Mouse (Mus musculus) embryonic facial prominence, embryonic 12.5 days (tissue): Measurements from ENCODE around the gene Dguok. TPM values are rescaled to one million over a fixed set of nuclear protein-coding genes. Genes with fewer than 3 reads are reported as not detected.

Source experiments
- ATAC-seq: fragments of 200-750 bp; cut with Nextera tagmentation; 2 replicates; pipeline ENCODE4 v1.8.0; 2017; ENCODE audit not compliant: insufficient number of reproducible peaks, insufficient read depth, low FRiP score, low TSS enrichment
- H3K27ac ChIP-seq: fragments of 300-500 bp; sonication (generic); 2 replicates; pipeline ENCODE4 v1.5.1; 2016; ENCODE audit warnings: mild to moderate bottlenecking
- H3K27me3 ChIP-seq: fragments of 300-500 bp; sonication (generic); 2 replicates; pipeline ENCODE4 v1.6.1; 2016; ENCODE audit warnings: mild to moderate bottlenecking, moderate library complexity
- H3K36me3 ChIP-seq: fragments of 300-500 bp; sonication (generic); 2 replicates; pipeline ENCODE4 v1.6.1; 2016; ENCODE audit warnings: mild to moderate bottlenecking
- H3K4me1 ChIP-seq: fragments of 300-500 bp; sonication (generic); 2 replicates; pipeline ENCODE4 v1.6.1; 2016
- H3K4me2 ChIP-seq: fragments of 300-500 bp; sonication (generic); replicated peaks from 2 replicates; pipeline ENCODE4 v1.6.1; 2016; ENCODE audit warnings: mild to moderate bottlenecking, moderate library complexity
- H3K4me3 ChIP-seq: fragments of 300-500 bp; sonication (generic); 2 replicates; pipeline ENCODE4 v1.5.1; 2016; ENCODE audit warnings: mild to moderate bottlenecking
- H3K9ac ChIP-seq: fragments of 300-500 bp; sonication (generic); 2 replicates; pipeline ENCODE4 v1.6.1; 2016; ENCODE audit warnings: mild to moderate bottlenecking, moderate library complexity
- H3K9me3 ChIP-seq: fragments of 300-500 bp; sonication (generic); 2 replicates; pipeline ENCODE4 v1.6.1; 2016; ENCODE audit warnings: mild to moderate bottlenecking, moderate library complexity
- WGBS: fragments of 180-500 bp; shearing (Covaris S2); methylation state at CpG from one replicate; pipeline ENCODE4 v1.1.7; 2016; 5-methylcytosine and 5-hydroxymethylcytosine counted together
- polyA plus RNA-seq: library from polyadenylated mRNA; unstranded; fragments of >200 nt; fragmentation: Nextera tagmentation; extraction: Ambion mirVana; gene quantifications from 2 replicates; pipeline ENCODE4 v1.2.1, GENCODE M21; 2016

Gene Dguok
- polyA plus RNA-seq, 1 experiment from 2014 or later = 75.5 TPM

DNA sequence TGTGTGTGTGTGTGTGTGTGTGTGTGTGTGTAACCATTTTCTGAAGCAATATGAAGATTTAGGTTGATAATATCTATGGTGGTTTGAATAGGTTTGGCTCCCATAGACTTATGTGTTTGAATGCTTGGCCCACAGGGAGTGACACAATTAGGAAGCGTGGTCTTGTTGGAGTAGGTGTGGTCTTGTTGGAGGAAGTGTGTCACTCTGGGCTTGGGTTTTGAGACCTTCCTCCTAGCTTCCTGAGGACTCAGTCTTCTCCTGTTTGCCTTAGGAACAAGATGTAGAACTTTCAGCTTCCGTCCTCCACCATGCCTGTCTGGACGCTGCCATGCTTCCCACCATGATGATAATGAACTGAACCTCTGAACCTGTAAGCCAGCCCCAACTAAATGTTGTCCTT is 11.9 kb upstream of the Dguok start:
- Histone ChIP-seq H3K27me3 (no peaks in the 10 kb centered on the region), H3K9me3 (no peaks in the 10 kb centered on the region), H3K36me3 (no peaks in the 10 kb centered on the region), H3K27ac (no peak overlapping the region), H3K4me3 (no peak overlapping the region), H3K4me1 (no peaks in the 10 kb centered on the region), H3K9ac (no peak overlapping the region), H3K4me2 (no peak overlapping the region)
- WGBS = 85% methylated on average over 3 of the region's 3 CpGs
- ATAC-seq = no peak

- Histone ChIP-seq H3K4me1 (no peaks in the 10 kb centered on the region), H3K9me3 (no peaks in the 10 kb centered on the region), H3K36me3 (no peaks in the 10 kb centered on the region), H3K4me2 (no peak overlapping the region), H3K4me3 (no peak overlapping the region), H3K27ac (no peak overlapping the region), H3K27me3 (no peaks in the 10 kb centered on the region), H3K9ac (no peak overlapping the region)
- 75% methylated on average over 3 of the region's 3 CpGs for WGBS
- no peak for ATAC-seq
Observed at GRCm38 (mm10) chr6:83515172-83515571, 8.4 kb upstream of the Dguok start.

GRCm38 (mm10) chr6:83512495-83512894 is 5.7 kb upstream of the Dguok start:
- H3K9me3 ChIP-seq = no peaks in the 10 kb centered on the region
- H3K4me2 ChIP-seq = no peak overlapping the region
- H3K36me3 ChIP-seq = no peaks in the 10 kb centered on the region
- no peaks in the 10 kb centered on the region for H3K27me3 ChIP-seq
- ATAC-seq = no peak
- WGBS = 26% methylated on average over 1 of the region's 1 CpGs
- no peak overlapping the region for H3K9ac ChIP-seq
- H3K4me1 ChIP-seq = no peaks in the 10 kb centered on the region
- no peak overlapping the region for H3K4me3 ChIP-seq
- no peak overlapping the region for H3K27ac ChIP-seq

DNA sequence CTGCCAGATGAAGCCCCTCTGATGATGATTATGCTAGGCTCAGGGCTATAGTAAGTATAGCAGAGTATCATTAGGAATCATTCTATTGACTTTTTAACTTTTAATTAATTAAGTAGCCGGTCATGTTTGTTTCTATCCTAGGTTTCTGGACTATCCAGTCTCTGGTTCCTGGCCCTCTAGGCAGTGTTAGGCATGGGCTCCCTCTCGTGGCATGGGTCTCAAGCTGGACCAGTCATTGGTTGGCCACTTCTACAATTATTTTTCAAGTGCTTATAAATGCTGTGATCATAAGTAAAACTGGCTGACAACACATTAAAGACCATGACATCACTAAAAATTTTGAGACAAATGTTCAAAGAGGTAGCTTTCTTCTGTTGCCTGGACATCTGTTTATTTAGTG is 3.4 kb upstream of the Dguok start:
- no peak overlapping the region for H3K4me3 ChIP-seq
- H3K4me2 ChIP-seq = no peak overlapping the region
- H3K9me3 ChIP-seq = no peaks in the 10 kb centered on the region
- WGBS = 51% methylated on average over 2 of the region's 2 CpGs
- H3K27ac ChIP-seq = no peak overlapping the region
- H3K4me1 ChIP-seq = peaks cover 6% of the 10 kb centered on the region
- H3K9ac ChIP-seq = no peak overlapping the region
- no peak for ATAC-seq
- no peaks in the 10 kb centered on the region for H3K27me3 ChIP-seq
- no peaks in the 10 kb centered on the region for H3K36me3 ChIP-seq

- no peak for ATAC-seq
- Histone ChIP-seq H3K27me3 (no peaks in the 10 kb centered on the region), H3K9ac (no peak overlapping the region), H3K36me3 (no peaks in the 10 kb centered on the region), H3K4me2 (no peak overlapping the region), H3K4me1 (peaks cover 6% of the 10 kb centered on the region), H3K9me3 (no peaks in the 10 kb centered on the region), H3K4me3 (no peak overlapping the region), H3K27ac (no peak overlapping the region)
- WGBS = 54% methylated on average over 8 of the region's 8 CpGs
Observed at GRCm38 (mm10) chr6:83509442-83509841, 2.7 kb upstream of the Dguok start.

GRCm38 (mm10) chr6:83507168-83507546 is 388 bp upstream of the Dguok start:
- Histone ChIP-seq H3K9me3 (no peaks in the 10 kb centered on the region), H3K9ac (peak overlapping the region; percentile 85), H3K36me3 (no peaks in the 10 kb centered on the region), H3K4me3 (peak overlapping the region; percentile 85), H3K4me2 (peak overlapping the region; percentile 68), H3K4me1 (peaks cover 6% of the 10 kb centered on the region), H3K27me3 (no peaks in the 10 kb centered on the region), H3K27ac (peak overlapping the region; percentile 97)
- ATAC-seq = peak; percentile 0; the same call in 1 of the 2 replicates
- 36% methylated on average over 6 of the region's 6 CpGs for WGBS

- H3K27me3 ChIP-seq = no peaks in the 10 kb centered on the region
- H3K9ac ChIP-seq = no peak overlapping the region
- no peaks in the 10 kb centered on the region for H3K9me3 ChIP-seq
- peak overlapping the region; percentile 85 for H3K4me3 ChIP-seq
- ATAC-seq = no peak
- WGBS = 93% methylated on average over 4 of the region's 4 CpGs
- H3K4me2 ChIP-seq = peak overlapping the region; percentile 68
- peaks cover 6% of the 10 kb centered on the region for H3K4me1 ChIP-seq
- H3K36me3 ChIP-seq = 0 out of 2 replicates have a peak, but pooled peaks cover under 1% of the 10 kb centered on the region
- H3K27ac ChIP-seq = 0 out of 2 replicates have a peak overlapping the region, but pooled peaks have one; percentile 23
Observed at GRCm38 (mm10) chr6:83505554-83505953, 1.2 kb downstream of the Dguok start.

DNA sequence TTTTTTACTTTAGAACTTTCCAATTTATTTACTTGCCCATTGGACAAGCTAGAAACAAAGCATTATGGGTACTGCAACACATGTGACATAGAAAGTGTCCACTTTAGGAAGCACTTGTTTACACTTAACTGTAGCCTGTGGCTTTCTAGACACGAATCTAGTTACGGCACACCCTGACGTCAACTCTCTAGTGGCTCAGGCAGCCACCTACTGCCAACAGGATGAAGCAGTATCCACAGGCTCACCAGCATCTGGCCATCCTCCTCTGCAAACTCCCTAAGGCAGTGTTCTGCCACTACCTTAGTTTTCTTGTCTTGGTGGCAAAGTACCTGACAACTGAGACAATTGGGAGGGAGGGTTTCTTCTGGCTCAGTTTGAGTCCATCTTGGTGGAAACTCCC is 3.4 kb downstream of the Dguok start:
- H3K4me1 ChIP-seq = peaks cover 6% of the 10 kb centered on the region
- H3K36me3 ChIP-seq = peaks cover 10% of the 10 kb centered on the region; the same call in 1 of the 2 replicates
- H3K9me3 ChIP-seq = no peaks in the 10 kb centered on the region
- ATAC-seq = no peak
- no peak overlapping the region for H3K4me3 ChIP-seq
- no peaks in the 10 kb centered on the region for H3K27me3 ChIP-seq
- no peak overlapping the region for H3K9ac ChIP-seq
- 85% methylated on average over 3 of the region's 3 CpGs for WGBS
- no peak overlapping the region for H3K4me2 ChIP-seq
- H3K27ac ChIP-seq = no peak overlapping the region

GRCm38 (mm10) chr6:83502656-83503055 is 4.1 kb downstream of the Dguok start:
- H3K4me2 ChIP-seq = no peak overlapping the region
- no peaks in the 10 kb centered on the region for H3K9me3 ChIP-seq
- peaks cover 6% of the 10 kb centered on the region for H3K4me1 ChIP-seq
- no peak overlapping the region for H3K9ac ChIP-seq
- no peak overlapping the region for H3K27ac ChIP-seq
- 83% methylated on average over 3 of the region's 3 CpGs for WGBS
- no peaks in the 10 kb centered on the region for H3K27me3 ChIP-seq
- H3K36me3 ChIP-seq = peaks cover 14% of the 10 kb centered on the region; the same call in 1 of the 2 replicates
- H3K4me3 ChIP-seq = no peak overlapping the region
- no peak for ATAC-seq

GRCm38 (mm10) chr6:83501524-83502310 is 5.1 kb downstream of the Dguok start:
- Histone ChIP-seq H3K9ac (no peak overlapping the region), H3K27me3 (no peaks in the 10 kb centered on the region), H3K27ac (no peak overlapping the region), H3K4me2 (no peak overlapping the region), H3K4me1 (peaks cover 6% of the 10 kb centered on the region), H3K4me3 (no peak overlapping the region), H3K36me3 (peaks cover 14% of the 10 kb centered on the region; the same call in 1 of the 2 replicates), H3K9me3 (no peaks in the 10 kb centered on the region)
- ATAC-seq = no peak
- WGBS = 60% methylated on average over 9 of the region's 9 CpGs

- WGBS = 62% methylated on average over 3 of the region's 3 CpGs
- Histone ChIP-seq H3K4me3 (no peak overlapping the region), H3K9ac (no peak overlapping the region), H3K4me1 (peaks cover under 1% of the 10 kb centered on the region), H3K4me2 (no peak overlapping the region), H3K9me3 (no peaks in the 10 kb centered on the region), H3K27me3 (no peaks in the 10 kb centered on the region), H3K36me3 (peaks cover 14% of the 10 kb centered on the region; the same call in 1 of the 2 replicates), H3K27ac (no peak overlapping the region)
- ATAC-seq = no peak
Observed at GRCm38 (mm10) chr6:83500462-83500861, 6.3 kb downstream of the Dguok start.

GRCm38 (mm10) chr6:83499078-83499477 is 7.7 kb downstream of the Dguok start:
- Histone ChIP-seq H3K4me1 (no peaks in the 10 kb centered on the region), H3K27me3 (no peaks in the 10 kb centered on the region), H3K4me2 (no peak overlapping the region), H3K36me3 (peaks cover 18% of the 10 kb centered on the region), H3K27ac (no peak overlapping the region), H3K4me3 (no peak overlapping the region), H3K9me3 (no peaks in the 10 kb centered on the region), H3K9ac (no peak overlapping the region)
- no peak for ATAC-seq
- WGBS = 90% methylated on average over 10 of the region's 10 CpGs
